Mouse (Mus musculus) cerebellum, postnatal 25 days (tissue): ENCODE measurements around the gene Gm4744.
"Not testable (repeated sequence)": the region's sequence is repeated elsewhere in the genome, so short reads cannot be mapped to it uniquely, and the experiment has no call there.

Experiments
- DNase-seq, 2 experiments: peaks; one replicate each; pipeline ENCODE4 v3.0.0; 2021; ENCODE audit warnings: mixed read lengths in 2 of 2

The Gm4744 gene

GRCm38 (mm10) chr6:40951770-40952169 is at the start of gene Gm4744:
Gene Gm4744 (minus strand): TSS chr6:40951870.
- no peak for DNase-seq

GRCm38 (mm10) chr6:40999379-40999778 is 47.7 kb upstream of the Gm4744 start, which contains the start of gene Gm2663:
Gene Gm2663 (minus strand): TSS chr6:40999479.
- not testable (repeated sequence) for DNase-seq

GRCm38 (mm10) chr6:40964454-40964853 is 12.8 kb upstream of the Gm4744 start, which contains the start of gene 1810009J06Rik:
Gene 1810009J06Rik (plus strand): TSS chr6:40964754.
- not testable (repeated sequence) for DNase-seq

- no peak for DNase-seq
Measured at GRCm38 (mm10) chr6:40953716-40954115, 2.0 kb upstream of the Gm4744 start.

GRCm38 (mm10) chr6:40940457-40940856 is 11.2 kb downstream of the Gm4744 start, which contains the start of gene 1700074P13Rik:
Gene 1700074P13Rik (minus strand): TSS chr6:40940557.
- DNase-seq: no peak

GRCm38 (mm10) chr6:40919954-40920353 is 31.7 kb downstream of the Gm4744 start:
- DNase-seq: no peak

- DNase-seq: no peak
Measured at GRCm38 (mm10) chr6:40900287-40900686, 51.4 kb downstream of the Gm4744 start, which contains the start of gene Prss58. Gene Prss58 (minus strand): TSS chr6:40900387.
